ENCODE assay signal across 8 mouse cellular contexts in genomic region chr11:3202781-3203441, GRCm38 (mm10). TPM values are rescaled to one million over a fixed set of nuclear protein-coding genes. Genes with fewer than 3 reads are reported as not detected.
DNase-seq lines count a peak whose midpoint lies in the region; ATAC-seq and TF ChIP-seq lines count a peak whose summit lies in the region.

No protein-coding gene starts in this region.

- peak overlapping the region; percentile 49 for H3K9ac ChIP-seq in limb, embryonic 14.5 days (ENCODE audit: low read depth, low read length, severe bottlenecking)
- peak overlapping the region; percentile 30; the same call in 1 of the 2 replicates for H3K9ac ChIP-seq in midbrain, embryonic 14.5 days (replicated peaks; ENCODE audit: low read length)

- peak overlapping the region; percentile 11 for H3K27ac ChIP-seq in limb, embryonic 14.5 days (replicated peaks; ENCODE audit: low read depth, low read length)
- peak overlapping the region; percentile 65 for H3K27ac ChIP-seq in midbrain, embryonic 14.5 days (replicated peaks; ENCODE audit: low read depth, low read length)

- H3K9me3 ChIP-seq in limb, embryonic 14.5 days (ENCODE audit: control insufficient read depth, low read length): no peaks in the 10 kb centered on the region
- no peaks in the 10 kb centered on the region for H3K9me3 ChIP-seq in midbrain, embryonic 14.5 days (ENCODE audit: control insufficient read depth, low read length)

- H3K27me3 ChIP-seq in limb, embryonic 14.5 days (ENCODE audit: control insufficient read depth, insufficient read depth, low read length): no peaks in the 10 kb centered on the region
- no peaks in the 10 kb centered on the region for H3K27me3 ChIP-seq in midbrain, embryonic 14.5 days (ENCODE audit: control insufficient read depth, insufficient read depth, low read length)

- peaks cover 33% of the 10 kb centered on the region for H3K36me3 ChIP-seq in limb, embryonic 14.5 days (ENCODE audit: control insufficient read depth, insufficient read depth, low read length)
- H3K36me3 ChIP-seq in midbrain, embryonic 14.5 days (ENCODE audit: control insufficient read depth, insufficient read depth, low read length): peaks cover 26% of the 10 kb centered on the region

- H3K4me2 ChIP-seq in limb, embryonic 14.5 days (replicated peaks; ENCODE audit: low read depth, low read length, severe bottlenecking): peak overlapping the region; percentile 27
- H3K4me2 ChIP-seq in midbrain, embryonic 14.5 days (ENCODE audit: low read length): peak overlapping the region; percentile 42

- no peak for TF ChIP-seq POLR2A in limb, embryonic 14.5 days (IDR thresholded peaks at IDR 0.05; ENCODE audit: borderline replicate concordance, extremely low read depth, insufficient read depth, insufficient read length)

- peak overlapping the region; percentile 38 for H3K4me3 ChIP-seq in limb, embryonic 14.5 days (replicated peaks; ENCODE audit: low read length)
- peak overlapping the region; percentile 36 for H3K4me3 ChIP-seq in midbrain, embryonic 14.5 days (replicated peaks; ENCODE audit: low read depth, low read length)

- ATAC-seq in limb, embryonic 14.5 days (ENCODE audit: low FRiP score, low read depth): peak; percentile 21
- ATAC-seq in midbrain, embryonic 14.5 days (ENCODE audit: low FRiP score, low TSS enrichment): 0 out of 2 replicates have a peak, but pooled peaks have one; percentile 1

- WGBS in limb, embryonic 14.5 days: under 1% methylated on average over 12 of the region's 57 CpGs
- WGBS in midbrain, embryonic 14.5 days: under 1% methylated on average over 50 of the region's 57 CpGs

- H3K4me1 ChIP-seq in limb, embryonic 14.5 days (ENCODE audit: control insufficient read depth, insufficient read depth, low read length): no peaks in the 10 kb centered on the region
- no peaks in the 10 kb centered on the region for H3K4me1 ChIP-seq in midbrain, embryonic 14.5 days (ENCODE audit: control insufficient read depth, insufficient read depth, low read length)

- DNase-seq in retina, embryonic 14.5 days (ENCODE audit: low spot score): peak; percentile 66
- no peak for DNase-seq in retina, postnatal 1 day
- peak; percentile 30 for DNase-seq in embryo, embryonic 11.5 days (ENCODE audit: low read depth, low spot score)
- DNase-seq in heart, adult 18-20 months: peak; percentile 55 to 59
- peak; percentile 78 for DNase-seq in kidney, adult 18-20 months
- peak; percentile 7 for DNase-seq in limb, embryonic 14.5 days (ENCODE audit: low spot score)
- DNase-seq in midbrain, embryonic 14.5 days: no peak
- DNase-seq in spleen, postnatal 4 days (ENCODE audit: low spot score in 2 of 2): peak; percentile 56 to 83

RNA-seq across cellular contexts. Expression of gene Eif4enif1, which starts 0.7 kb away (rescaled TPM):
- 10 to 100 TPM; 40.5 to 42.1 TPM for total RNA-seq in heart, adult 18-20 months (2021)
- 87.8 and 103 TPM in 2 replicates for polyA plus RNA-seq in limb, embryonic 14.5 days (2012; rRNA removed)
- 55.9 and 68.7 TPM in 2 replicates for polyA plus RNA-seq in limb, embryonic 14.5 days (2014; fragmentation: Nextera tagmentation; extraction: Ambion mirVana)
- polyA plus RNA-seq in midbrain, embryonic 14.5 days (2014; fragmentation: Nextera tagmentation; extraction: Ambion mirVana): 44.6 and 55.3 TPM in 2 replicates

RNA-seq across cellular contexts. Expression of gene Sfi1, which starts 9.6 kb away (rescaled TPM):
- total RNA-seq in heart, adult 18-20 months (2021): 10 to 100 TPM; 17.3 to 20.5 TPM
- 34.6 and 39.4 TPM in 2 replicates for polyA plus RNA-seq in limb, embryonic 14.5 days (2012; rRNA removed)
- polyA plus RNA-seq in limb, embryonic 14.5 days (2014; fragmentation: Nextera tagmentation; extraction: Ambion mirVana): 10.1 and 11.7 TPM in 2 replicates
- 11.2 and 13.2 TPM in 2 replicates for polyA plus RNA-seq in midbrain, embryonic 14.5 days (2014; fragmentation: Nextera tagmentation; extraction: Ambion mirVana)

Comparison
In these comparisons a context has a peak if more than half of its experiments do, and no peak if none do; other contexts are left out.
1. DNase-seq: peak in retina, embryonic 14.5 days (single experiment), embryo, embryonic 11.5 days (single experiment), heart, adult 18-20 months (2 of 2), kidney, adult 18-20 months (single experiment), limb, embryonic 14.5 days (single experiment) and spleen, postnatal 4 days (2 of 2); none in retina, postnatal 1 day (single experiment) and midbrain, embryonic 14.5 days (single experiment).